Mouse (Mus musculus): ENCODE results near the gene Pitpnm1.
"Not testable (repeated sequence)": the region's sequence is repeated elsewhere in the genome, so short reads cannot be mapped to it uniquely, and the experiment has no call there.

DNA sequence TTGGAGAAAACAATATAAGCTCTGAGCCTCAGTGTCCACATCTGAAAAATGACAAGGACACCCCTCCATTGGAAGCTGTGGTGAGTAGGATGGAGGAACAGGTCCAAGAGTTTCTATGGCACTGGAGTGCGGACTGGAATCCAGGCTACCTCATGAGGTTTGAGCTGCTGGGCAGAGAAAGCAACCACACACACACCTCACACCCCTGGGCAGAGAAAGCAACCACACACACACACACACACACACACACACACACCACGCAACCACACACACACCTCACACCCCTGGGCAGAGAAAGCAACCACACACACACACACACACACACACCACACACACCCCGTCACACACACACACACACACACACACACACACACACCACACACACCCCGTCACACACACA is 25.5 kb downstream of the Pitpnm1 start:
- not testable (repeated sequence) for TF ChIP-seq CTCF (IDR thresholded peaks at IDR 0.05; ENCODE audit: borderline replicate concordance, control insufficient read depth, extremely low read depth, insufficient read depth, low read length, poor library complexity); POLR2A (IDR thresholded peaks at IDR 0.05; ENCODE audit: control insufficient read depth, extremely low read depth, insufficient read depth, low read length, poor library complexity)
